Mouse (Mus musculus) embryonic facial prominence, embryonic 15.5 days (tissue): ENCODE results near the gene Usp10. TPM values are rescaled to one million over a fixed set of nuclear protein-coding genes. Genes with fewer than 3 reads are reported as not detected.
A peak's percentile ranks its signal among the peaks of the same experiment; 100 is the strongest.

Experiments used
- ATAC-seq: fragments of 200-750 bp; cut with Nextera tagmentation; 2 replicates; pipeline ENCODE4 v1.8.0; 2017; ENCODE audit warnings: low read depth, moderate TSS enrichment; ENCODE audit not compliant: insufficient number of reproducible peaks, low FRiP score, low TSS enrichment
- H3K27ac ChIP-seq: fragments of 300-500 bp; sonication (generic); replicated peaks from 2 replicates; pipeline ENCODE4 v1.5.1; 2015; ENCODE audit warnings: mild to moderate bottlenecking, inconsistent platforms
- H3K27me3 ChIP-seq: fragments of 300-500 bp; sonication (generic); 2 replicates; pipeline ENCODE4 v1.6.1; 2015; ENCODE audit warnings: inconsistent platforms
- H3K36me3 ChIP-seq: fragments of 300-500 bp; sonication (generic); 2 replicates; pipeline ENCODE4 v1.6.1; 2015; ENCODE audit warnings: mild to moderate bottlenecking, inconsistent platforms
- H3K4me1 ChIP-seq: fragments of 300-500 bp; sonication (generic); 2 replicates; pipeline ENCODE4 v1.6.1; 2015; ENCODE audit warnings: inconsistent platforms
- H3K4me2 ChIP-seq: fragments of 300-500 bp; sonication (generic); replicated peaks from 2 replicates; pipeline ENCODE4 v1.6.1; 2015; ENCODE audit warnings: mild to moderate bottlenecking, inconsistent platforms
- H3K4me3 ChIP-seq: fragments of 300-500 bp; sonication (generic); replicated peaks from 2 replicates; pipeline ENCODE4 v1.5.1; 2015; ENCODE audit warnings: mild to moderate bottlenecking, inconsistent platforms
- H3K9ac ChIP-seq: fragments of 300-500 bp; sonication (generic); 2 replicates; pipeline ENCODE4 v1.6.1; 2015; ENCODE audit warnings: inconsistent platforms
- H3K9me3 ChIP-seq: fragments of 300-500 bp; sonication (generic); replicated peaks from 2 replicates; pipeline ENCODE4 v1.6.1; 2016; ENCODE audit warnings: inconsistent platforms
- WGBS: fragments of 180-500 bp; shearing (Covaris S2); methylation state at CpG from one replicate; pipeline ENCODE4 v1.1.7; 2015; 5-methylcytosine and 5-hydroxymethylcytosine counted together
- polyA plus RNA-seq: library from polyadenylated mRNA; unstranded; fragments of >200 nt; fragmentation: Nextera tagmentation; extraction: Ambion mirVana; gene quantifications from 2 replicates; pipeline ENCODE4 v1.2.1, GENCODE M21; 2015

Gene Usp10
- polyA plus RNA-seq, 1 experiment from 2014 or later: 111 TPM

GRCm38 (mm10) chr8:119938481-119938880, 28.3 kb downstream of the Usp10 start:
- ATAC-seq: no peak
- Histone ChIP-seq H3K27me3 (no peaks in the 10 kb centered on the region), H3K9ac (no peak overlapping the region), H3K4me3 (no peak overlapping the region), H3K27ac (no peak overlapping the region), H3K4me1 (no peaks in the 10 kb centered on the region), H3K9me3 (no peaks in the 10 kb centered on the region), H3K36me3 (peaks cover 59% of the 10 kb centered on the region), H3K4me2 (no peak overlapping the region)
- WGBS: 84% methylated on average over 7 of the region's 7 CpGs

- WGBS: 90% methylated on average over 2 of the region's 2 CpGs
- no peak for ATAC-seq
- Histone ChIP-seq H3K4me1 (no peaks in the 10 kb centered on the region), H3K4me3 (no peak overlapping the region), H3K9ac (no peak overlapping the region), H3K27me3 (no peaks in the 10 kb centered on the region), H3K9me3 (no peaks in the 10 kb centered on the region), H3K27ac (no peak overlapping the region), H3K4me2 (no peak overlapping the region), H3K36me3 (peaks cover 62% of the 10 kb centered on the region)
Observed at GRCm38 (mm10) chr8:119939336-119939735, 29.2 kb downstream of the Usp10 start.

- no peaks in the 10 kb centered on the region for H3K27me3 ChIP-seq
- no peak overlapping the region for H3K4me2 ChIP-seq
- WGBS: 92% methylated on average over 18 of the region's 18 CpGs
- no peak for ATAC-seq
- H3K4me1 ChIP-seq: no peaks in the 10 kb centered on the region
- peaks cover 56% of the 10 kb centered on the region for H3K36me3 ChIP-seq
- H3K9me3 ChIP-seq: no peaks in the 10 kb centered on the region
- H3K27ac ChIP-seq: no peak overlapping the region
- no peak overlapping the region for H3K9ac ChIP-seq
- H3K4me3 ChIP-seq: no peak overlapping the region
Observed at GRCm38 (mm10) chr8:119941471-119941870, 31.3 kb downstream of the Usp10 start.

DNA sequence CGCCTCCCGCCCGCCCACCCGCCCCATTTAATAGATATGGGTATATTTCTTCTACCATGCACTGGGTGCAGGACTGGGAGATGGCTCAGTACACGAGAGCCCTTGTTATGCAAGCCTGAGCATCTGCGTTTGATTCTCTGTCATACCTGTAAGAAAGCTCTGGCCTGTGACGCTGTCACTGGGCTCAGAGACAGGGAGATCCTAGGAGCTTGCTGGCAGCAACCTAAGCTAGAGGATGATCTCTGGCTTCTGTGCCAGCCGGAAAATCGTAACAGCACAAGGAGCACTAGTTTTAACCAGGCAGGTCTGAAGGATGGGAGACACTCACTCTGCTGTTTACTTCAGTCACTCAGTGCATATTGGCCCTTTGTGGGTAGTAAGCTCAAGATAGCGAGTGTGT, 33.5 kb downstream of the Usp10 start:
- WGBS: 89% methylated on average over 10 of the region's 10 CpGs
- peaks cover 65% of the 10 kb centered on the region for H3K36me3 ChIP-seq
- no peak for ATAC-seq

GRCm38 (mm10) chr8:119944096-119944811, 34.1 kb downstream of the Usp10 start:
- peak; percentile 34; the same call in 1 of the 2 replicates for ATAC-seq
- H3K27me3 ChIP-seq: no peaks in the 10 kb centered on the region
- no peak overlapping the region for H3K9ac ChIP-seq
- peaks cover 71% of the 10 kb centered on the region for H3K36me3 ChIP-seq
- H3K4me1 ChIP-seq: 0 out of 2 replicates have a peak, but pooled peaks cover 5% of the 10 kb centered on the region
- no peaks in the 10 kb centered on the region for H3K9me3 ChIP-seq
- no peak overlapping the region for H3K27ac ChIP-seq
- H3K4me3 ChIP-seq: no peak overlapping the region
- no peak overlapping the region for H3K4me2 ChIP-seq
- WGBS: 61% methylated on average over 9 of the region's 9 CpGs

More for the DNA sequence above, 33.5 kb downstream of the Usp10 start:
- H3K4me1 ChIP-seq: 0 out of 2 replicates have a peak, but pooled peaks cover 5% of the 10 kb centered on the region
- H3K4me2 ChIP-seq: no peak overlapping the region
- no peak overlapping the region for H3K4me3 ChIP-seq
- H3K27ac ChIP-seq: no peak overlapping the region
- H3K9me3 ChIP-seq: no peaks in the 10 kb centered on the region
- no peaks in the 10 kb centered on the region for H3K27me3 ChIP-seq
- no peak overlapping the region for H3K9ac ChIP-seq

- H3K9me3 ChIP-seq: no peaks in the 10 kb centered on the region
- H3K36me3 ChIP-seq: peaks cover 82% of the 10 kb centered on the region
- H3K27ac ChIP-seq: no peak overlapping the region
- no peaks in the 10 kb centered on the region for H3K27me3 ChIP-seq
- no peak overlapping the region for H3K9ac ChIP-seq
- ATAC-seq: no peak
- no peak overlapping the region for H3K4me2 ChIP-seq
- peaks cover 12% of the 10 kb centered on the region; the same call in 1 of the 2 replicates for H3K4me1 ChIP-seq
- WGBS: 74% methylated on average over 8 of the region's 8 CpGs
- no peak overlapping the region for H3K4me3 ChIP-seq
Observed at GRCm38 (mm10) chr8:119946326-119946865, 36.2 kb downstream of the Usp10 start.

GRCm38 (mm10) chr8:119947653-119948052, 37.5 kb downstream of the Usp10 start:
- Histone ChIP-seq H3K36me3 (peaks cover 82% of the 10 kb centered on the region), H3K27me3 (no peaks in the 10 kb centered on the region), H3K4me2 (no peak overlapping the region), H3K27ac (no peak overlapping the region), H3K9ac (no peak overlapping the region), H3K4me1 (peaks cover 12% of the 10 kb centered on the region; the same call in 1 of the 2 replicates), H3K9me3 (no peaks in the 10 kb centered on the region), H3K4me3 (no peak overlapping the region)
- no peak for ATAC-seq
- 85% methylated on average over 19 of the region's 19 CpGs for WGBS

GRCm38 (mm10) chr8:119948340-119948739, 38.2 kb downstream of the Usp10 start:
- ATAC-seq: no peak
- no peaks in the 10 kb centered on the region for H3K9me3 ChIP-seq
- no peak overlapping the region for H3K27ac ChIP-seq
- H3K4me2 ChIP-seq: no peak overlapping the region
- H3K9ac ChIP-seq: no peak overlapping the region
- peaks cover 12% of the 10 kb centered on the region; the same call in 1 of the 2 replicates for H3K4me1 ChIP-seq
- no peak overlapping the region for H3K4me3 ChIP-seq
- no peaks in the 10 kb centered on the region for H3K27me3 ChIP-seq
- WGBS: 71% methylated on average over 15 of the region's 15 CpGs
- H3K36me3 ChIP-seq: peaks cover 82% of the 10 kb centered on the region

DNA sequence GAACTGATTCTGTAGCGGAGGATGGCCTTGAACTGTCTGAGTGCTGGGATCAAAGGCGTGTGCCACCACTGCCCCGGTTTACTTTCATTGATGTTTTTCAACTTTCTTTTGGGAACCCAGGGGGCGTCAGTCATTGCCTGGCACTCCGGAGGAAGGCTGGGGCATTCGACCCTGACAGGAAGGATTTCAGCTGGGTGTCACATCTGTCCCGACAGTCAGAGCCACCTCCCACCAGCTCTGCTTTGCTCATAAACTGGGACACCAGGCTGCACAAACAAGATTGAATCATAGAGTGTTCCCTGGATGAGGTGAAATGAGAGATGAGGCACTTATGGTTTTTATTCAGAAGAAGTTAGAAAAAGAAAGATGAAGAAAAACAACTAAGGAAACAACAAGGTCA, 42.1 kb downstream of the Usp10 start:
- Histone ChIP-seq H3K36me3 (peaks cover 93% of the 10 kb centered on the region), H3K9ac (no peak overlapping the region), H3K4me2 (no peak overlapping the region), H3K9me3 (no peaks in the 10 kb centered on the region), H3K27ac (no peak overlapping the region), H3K4me1 (peaks cover 12% of the 10 kb centered on the region; the same call in 1 of the 2 replicates), H3K4me3 (no peak overlapping the region), H3K27me3 (no peaks in the 10 kb centered on the region)
- ATAC-seq: no peak
- 74% methylated on average over 7 of the region's 7 CpGs for WGBS

- H3K36me3 ChIP-seq: peaks cover 93% of the 10 kb centered on the region
- 79% methylated on average over 5 of the region's 5 CpGs for WGBS
Observed at GRCm38 (mm10) chr8:119952747-119953146, 42.6 kb downstream of the Usp10 start.

GRCm38 (mm10) chr8:119955333-119955732, 45.2 kb downstream of the Usp10 start:
- Histone ChIP-seq H3K9me3 (no peaks in the 10 kb centered on the region), H3K4me1 (peaks cover 5% of the 10 kb centered on the region; the same call in 1 of the 2 replicates), H3K27ac (no peak overlapping the region), H3K4me2 (no peak overlapping the region), H3K36me3 (peaks cover 79% of the 10 kb centered on the region), H3K27me3 (no peaks in the 10 kb centered on the region), H3K4me3 (no peak overlapping the region), H3K9ac (no peak overlapping the region)
- ATAC-seq: no peak
- WGBS: 92% methylated on average over 8 of the region's 8 CpGs

More at GRCm38 (mm10) chr8:119952747-119953146, 42.6 kb downstream of the Usp10 start:
- Histone ChIP-seq H3K9ac (no peak overlapping the region), H3K27me3 (no peaks in the 10 kb centered on the region), H3K4me1 (peaks cover 10% of the 10 kb centered on the region; the same call in 1 of the 2 replicates), H3K9me3 (no peaks in the 10 kb centered on the region), H3K27ac (no peak overlapping the region), H3K4me3 (no peak overlapping the region), H3K4me2 (no peak overlapping the region)
- ATAC-seq: no peak
